Mouse (Mus musculus): ENCODE data around the gene 2310007B03Rik. TPM values are rescaled to one million over a fixed set of nuclear protein-coding genes. Genes with fewer than 3 reads are reported as not detected.

2310007B03Rik gene
- polyA plus RNA-seq, 1 experiment from 2014 or later, result 22.5 TPM

- Histone ChIP-seq H3K9me3 (ENCODE audit: control insufficient read depth) (no peaks in the 10 kb centered on the region), H3K36me3 (ENCODE audit: control insufficient read depth, insufficient read depth) (no peaks in the 10 kb centered on the region), H3K4me1 (replicated peaks; ENCODE audit: control insufficient read depth, insufficient read depth, low read length) (no peaks in the 10 kb centered on the region), H3K9ac (ENCODE audit: low read depth, low read length) (no peak overlapping the region), H3K27me3 (replicated peaks; ENCODE audit: control insufficient read depth, insufficient read depth, low read length) (peaks cover 6% of the 10 kb centered on the region), H3K4me2 (replicated peaks; ENCODE audit: low read depth) (no peak overlapping the region), H3K27ac (ENCODE audit: low read depth, low read length) (no peak overlapping the region), H3K4me3 (ENCODE audit: low read depth, low read length) (no peak overlapping the region)
- TF ChIP-seq CTCF (IDR thresholded peaks at IDR 0.05; ENCODE audit: low read depth), result peak; percentile 99
- peak; percentile 28; the same call in 1 of the 2 replicates for ATAC-seq
- 1% methylated on average over 4 of the region's 4 CpGs for WGBS
Measured at GRCm38 (mm10) chr1:93174399-93174798, 13.7 kb upstream of the 2310007B03Rik start.

GRCm38 (mm10) chr1:93173665-93174064 lies 12.9 kb upstream of the 2310007B03Rik start:
- H3K36me3 ChIP-seq (ENCODE audit: control insufficient read depth, insufficient read depth), result no peaks in the 10 kb centered on the region
- H3K9me3 ChIP-seq (ENCODE audit: control insufficient read depth), result no peaks in the 10 kb centered on the region
- no peak for ATAC-seq
- H3K4me2 ChIP-seq (replicated peaks; ENCODE audit: low read depth), result no peak overlapping the region
- no peaks in the 10 kb centered on the region for H3K4me1 ChIP-seq (replicated peaks; ENCODE audit: control insufficient read depth, insufficient read depth, low read length)
- no peak for TF ChIP-seq CTCF (IDR thresholded peaks at IDR 0.05; ENCODE audit: low read depth)
- H3K4me3 ChIP-seq (ENCODE audit: low read depth, low read length), result no peak overlapping the region
- H3K27ac ChIP-seq (ENCODE audit: low read depth, low read length), result no peak overlapping the region
- H3K27me3 ChIP-seq (replicated peaks; ENCODE audit: control insufficient read depth, insufficient read depth, low read length), result peaks cover 6% of the 10 kb centered on the region
- no peak overlapping the region for H3K9ac ChIP-seq (ENCODE audit: low read depth, low read length)
- 60% methylated on average over 4 of the region's 4 CpGs for WGBS

GRCm38 (mm10) chr1:93168295-93168775 lies 7.6 kb upstream of the 2310007B03Rik start, which contains the start of gene Crocc2:
TSS of gene Crocc2 (plus strand) at chr1:93168725.
- no peaks in the 10 kb centered on the region for H3K9me3 ChIP-seq (ENCODE audit: control insufficient read depth)
- H3K4me2 ChIP-seq (replicated peaks; ENCODE audit: low read depth), result no peak within 1 kb of the TSS
- no peak within 1 kb of the TSS for H3K27ac ChIP-seq (ENCODE audit: low read depth, low read length)
- no peak for TF ChIP-seq CTCF (IDR thresholded peaks at IDR 0.05; ENCODE audit: low read depth)
- H3K36me3 ChIP-seq (ENCODE audit: control insufficient read depth, insufficient read depth), result no peaks in the 10 kb centered on the region
- peak; percentile 12; the same call in 1 of the 2 replicates for ATAC-seq
- no peak within 1 kb of the TSS for H3K9ac ChIP-seq (ENCODE audit: low read depth, low read length)
- 24% methylated on average over 10 of the region's 10 CpGs for WGBS
- H3K4me3 ChIP-seq (ENCODE audit: low read depth, low read length), result no peak within 1 kb of the TSS
- H3K27me3 ChIP-seq (replicated peaks; ENCODE audit: control insufficient read depth, insufficient read depth, low read length), result 0 out of 2 replicates have a peak, but pooled peaks cover 3% of the 10 kb centered on the region
- H3K4me1 ChIP-seq (replicated peaks; ENCODE audit: control insufficient read depth, insufficient read depth, low read length), result no peaks in the 10 kb centered on the region

GRCm38 (mm10) chr1:93166346-93167079 lies 5.8 kb upstream of the 2310007B03Rik start:
- Histone ChIP-seq H3K36me3 (ENCODE audit: control insufficient read depth, insufficient read depth) (no peaks in the 10 kb centered on the region), H3K9me3 (ENCODE audit: control insufficient read depth) (no peaks in the 10 kb centered on the region), H3K4me3 (ENCODE audit: low read depth, low read length) (no peak overlapping the region), H3K27me3 (replicated peaks; ENCODE audit: control insufficient read depth, insufficient read depth, low read length) (0 out of 2 replicates have a peak, but pooled peaks cover 3% of the 10 kb centered on the region), H3K27ac (ENCODE audit: low read depth, low read length) (no peak overlapping the region), H3K4me1 (replicated peaks; ENCODE audit: control insufficient read depth, insufficient read depth, low read length) (peaks cover 3% of the 10 kb centered on the region; the same call in 1 of the 2 replicates), H3K9ac (ENCODE audit: low read depth, low read length) (no peak overlapping the region), H3K4me2 (replicated peaks; ENCODE audit: low read depth) (no peak overlapping the region)
- 85% methylated on average over 11 of the region's 11 CpGs for WGBS
- no peak for ATAC-seq
- no peak for TF ChIP-seq CTCF (IDR thresholded peaks at IDR 0.05; ENCODE audit: low read depth)

- WGBS, result 65% methylated on average over 9 of the region's 9 CpGs
- no peak for ATAC-seq
- Histone ChIP-seq H3K9me3 (ENCODE audit: control insufficient read depth) (no peaks in the 10 kb centered on the region), H3K4me1 (replicated peaks; ENCODE audit: control insufficient read depth, insufficient read depth, low read length) (peaks cover 7% of the 10 kb centered on the region; the same call in 1 of the 2 replicates), H3K27ac (ENCODE audit: low read depth, low read length) (no peak overlapping the region), H3K9ac (ENCODE audit: low read depth, low read length) (no peak overlapping the region), H3K36me3 (ENCODE audit: control insufficient read depth, insufficient read depth) (no peaks in the 10 kb centered on the region), H3K4me2 (replicated peaks; ENCODE audit: low read depth) (no peak overlapping the region), H3K27me3 (replicated peaks; ENCODE audit: control insufficient read depth, insufficient read depth, low read length) (0 out of 2 replicates have a peak, but pooled peaks cover 3% of the 10 kb centered on the region), H3K4me3 (ENCODE audit: low read depth, low read length) (no peak overlapping the region)
- no peak for TF ChIP-seq CTCF (IDR thresholded peaks at IDR 0.05; ENCODE audit: low read depth)
Measured at GRCm38 (mm10) chr1:93165447-93165846, 4.7 kb upstream of the 2310007B03Rik start.

- Histone ChIP-seq H3K4me2 (replicated peaks; ENCODE audit: low read depth) (no peak overlapping the region), H3K27ac (ENCODE audit: low read depth, low read length) (no peak overlapping the region), H3K9ac (ENCODE audit: low read depth, low read length) (no peak overlapping the region), H3K36me3 (ENCODE audit: control insufficient read depth, insufficient read depth) (no peaks in the 10 kb centered on the region), H3K4me1 (replicated peaks; ENCODE audit: control insufficient read depth, insufficient read depth, low read length) (peaks cover 16% of the 10 kb centered on the region; the same call in 1 of the 2 replicates), H3K4me3 (ENCODE audit: low read depth, low read length) (no peak overlapping the region), H3K9me3 (ENCODE audit: control insufficient read depth) (no peaks in the 10 kb centered on the region), H3K27me3 (replicated peaks; ENCODE audit: control insufficient read depth, insufficient read depth, low read length) (no peaks in the 10 kb centered on the region)
- no peak for ATAC-seq
- WGBS, result 86% methylated on average over 7 of the region's 7 CpGs
- no peak for TF ChIP-seq CTCF (IDR thresholded peaks at IDR 0.05; ENCODE audit: low read depth)
Measured at GRCm38 (mm10) chr1:93162588-93162987, 1.8 kb upstream of the 2310007B03Rik start.

All from intestine, postnatal 0 days (tissue).